Mouse (Mus musculus) bone marrow macrophage, adult 2 months (primary cell): ENCODE data around the gene Pusl1.

Experiments
- CTCF ChIP-seq: IDR thresholded peaks from 2 replicates; pipeline ENCODE4 v1.5.1; 2012; ENCODE audit warnings: low read depth, mild to moderate bottlenecking, low read length, moderate library complexity
- POLR2A ChIP-seq: IDR thresholded peaks from 2 replicates; pipeline ENCODE4 v1.6.1; 2012; ENCODE audit warnings: mild to moderate bottlenecking, low read depth, low read length, borderline replicate concordance

DNA sequence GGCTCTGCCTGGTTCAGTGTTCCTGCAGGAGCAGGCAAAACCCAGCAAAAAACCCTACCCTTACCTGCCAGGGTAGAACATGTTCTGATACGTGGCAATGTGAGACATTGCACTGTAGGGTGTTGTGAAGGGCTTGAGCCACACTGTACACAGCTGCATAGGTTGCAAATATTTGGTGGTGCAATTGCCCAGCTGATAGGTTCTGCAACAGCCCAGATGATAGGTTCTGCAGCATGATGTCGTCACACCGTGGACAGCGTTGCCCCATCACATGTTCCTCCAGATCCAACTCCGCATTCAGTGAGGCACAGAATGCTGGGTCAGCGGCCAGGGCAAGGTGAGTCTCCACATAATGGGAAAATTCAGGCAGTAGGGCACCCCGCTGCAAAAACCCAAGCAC lies 29.8 kb downstream of the Pusl1 start:
- TF ChIP-seq POLR2A: no peak
- TF ChIP-seq CTCF: no peak
